Mouse (Mus musculus) megakaryocyte-erythroid progenitor cell, adult 5 weeks (primary cell): ENCODE data around the gene Gm45062. TPM values are rescaled to one million over a fixed set of nuclear protein-coding genes. Genes with fewer than 3 reads are reported as not detected.

Experiments used
- polyA plus RNA-seq: library from polyadenylated mRNA; stranded (reverse); fragments of >175 nt; gene quantifications from 2 replicates; pipeline ENCODE4 v1.2.3, GENCODE M21; 2012

The Gm45062 gene
- not detected in 2 replicates for polyA plus RNA-seq

DNA sequence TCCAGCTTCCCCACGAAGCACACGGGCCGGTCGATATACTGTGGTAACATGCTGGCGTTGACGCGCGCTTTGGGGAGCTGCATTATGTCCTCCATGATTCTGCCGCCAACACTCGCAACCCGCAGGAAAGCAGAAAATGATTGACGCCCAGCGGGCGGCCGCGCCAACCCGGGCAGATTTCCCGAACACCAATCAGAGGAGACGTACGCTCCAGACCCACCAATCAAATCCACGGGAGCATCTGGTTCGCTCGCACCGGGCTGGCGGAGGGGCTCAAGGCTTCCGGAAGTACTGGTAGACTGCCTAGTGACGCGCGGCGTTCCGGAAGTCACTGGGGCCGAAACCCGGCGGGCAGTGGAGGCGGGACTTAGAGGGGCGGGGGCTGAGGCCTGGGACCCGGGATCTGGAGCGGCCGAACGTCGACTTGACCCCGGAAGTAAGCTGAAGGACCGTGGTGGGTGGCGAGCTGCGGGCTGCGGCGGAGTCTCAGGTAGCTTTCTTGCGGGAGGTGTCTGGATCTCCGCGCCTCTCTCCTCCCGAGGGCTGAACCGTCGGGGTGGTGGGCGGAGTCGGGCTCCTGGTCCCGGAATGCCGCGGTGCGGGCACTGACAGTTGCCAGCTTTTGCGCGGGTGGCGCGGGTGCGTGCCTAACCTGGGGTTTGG is at the start of gene Gm45062, which contains the start of the genes Rpa3 and Umad1:
Gene Gm45062 (plus strand): TSS at position 447 of the 663 bp plus-strand sequence.
Gene Rpa3 (minus strand): TSS at position 170 of the 663 bp plus-strand sequence.
Gene Umad1 (plus strand): TSS at position 285 of the 663 bp plus-strand sequence.

DNA sequence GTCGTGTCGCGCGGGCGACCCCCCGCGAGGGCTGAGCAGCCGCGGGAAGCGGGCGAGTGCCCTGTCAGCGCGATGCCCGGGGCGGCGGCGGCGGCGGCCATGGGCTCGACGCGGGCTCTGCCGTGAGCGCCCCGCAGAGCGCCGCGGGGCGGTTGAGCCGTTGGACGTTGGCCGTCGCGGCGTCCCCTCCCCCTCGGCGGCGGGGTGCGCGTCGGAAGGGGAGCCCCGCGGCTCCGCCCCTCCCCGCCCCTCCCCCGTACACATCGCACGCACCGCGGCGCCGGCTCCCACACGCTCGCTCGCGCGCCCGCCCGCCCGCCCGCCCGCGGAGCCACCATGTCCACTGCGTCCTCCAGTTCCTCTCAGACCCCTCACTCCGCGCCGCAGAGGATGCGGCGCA is 250.3 kb downstream of the Gm45062 start, which contains the start of gene Glcci1:
Gene Glcci1 (plus strand): TSS at position 50 of the 400 bp plus-strand sequence.

Other genes starting within 250 kb of the Gm45062 start
- gene Col28a1, start 66.8 kb upstream of the Gm45062 start, polyA plus RNA-seq = 0.01 TPM in 1 of 2 replicates, not detected in the other
- 6.9 and 7.2 TPM in 2 replicates for gene Mios, start 50.2 kb upstream of the Gm45062 start, polyA plus RNA-seq
- gene Rpa3, start 277 bp upstream of the Gm45062 start, polyA plus RNA-seq = 2.5 and 2.7 TPM in 2 replicates
- gene Umad1, start 162 bp upstream of the Gm45062 start, polyA plus RNA-seq = 9.1 and 10.2 TPM in 2 replicates